Comparison of ENCODE assay signal across 21 mouse cellular contexts in genomic region chr12:40813474-40813873, GRCm38 (mm10).
A peak's percentile ranks its signal among the peaks of the same experiment; 100 is the strongest.
DNase-seq lines count a peak whose midpoint lies in the region; ATAC-seq and TF ChIP-seq lines count a peak whose summit lies in the region.
"Had no signal": no experiment of that assay in that cellular context is flagged by ENCODE, and none has a peak within 500 bp of the region (broad histone marks: within the 10 kb centered on the region; RNA-seq: fewer than 3 reads in every experiment).

No protein-coding gene starts in this region.

- WGBS in heart, adult 2 months, result 37% methylated on average over 2 of the region's 2 CpGs
- 17% methylated on average over 2 of the region's 2 CpGs for WGBS in lung, embryonic 16.5 days
- WGBS in lung, adult 2 months, result 25% methylated on average over 2 of the region's 2 CpGs

- no peak for TF ChIP-seq CTCF in heart, adult 2 months (IDR thresholded peaks at IDR 0.05)
- TF ChIP-seq CTCF in lung, adult 2 months (IDR thresholded peaks at IDR 0.05; ENCODE audit: insufficient read depth, low read length), result no peak

- TF ChIP-seq POLR2A in heart, adult 2 months (IDR thresholded peaks at IDR 0.05; ENCODE audit: insufficient read depth, low read depth, low read length), result no peak
- TF ChIP-seq POLR2A in lung, adult 2 months (IDR thresholded peaks at IDR 0.05; ENCODE audit: borderline replicate concordance, extremely low read depth, low read depth, low read length), result no peak

- no peak for TF ChIP-seq EP300 in heart, adult 2 months (IDR thresholded peaks at IDR 0.05; ENCODE audit: insufficient read depth, low read depth, low read length)

- no peaks in the 10 kb centered on the region for H3K4me1 ChIP-seq in heart, adult 2 months (ENCODE audit: control insufficient read depth, insufficient read depth, low read length)
- H3K4me1 ChIP-seq in lung, embryonic 16.5 days (replicated peaks; ENCODE audit: control insufficient read depth, insufficient read depth, low read length), result peaks cover 3% of the 10 kb centered on the region; the same call in 1 of the 2 replicates
- H3K4me1 ChIP-seq in lung, adult 2 months (ENCODE audit: control insufficient read depth, insufficient read depth, low read length), result peaks cover 10% of the 10 kb centered on the region
- H3K4me1 ChIP-seq: embryonic facial prominence, embryonic 10.5 days; forebrain, embryonic 13.5 days; heart, embryonic 13.5 days had no signal

- no peaks in the 10 kb centered on the region for H3K27me3 ChIP-seq in heart, adult 2 months (ENCODE audit: control insufficient read depth, insufficient read depth, low read length)
- no peaks in the 10 kb centered on the region for H3K27me3 ChIP-seq in lung, embryonic 16.5 days (ENCODE audit: control insufficient read depth, insufficient read depth, low read depth, low read length)
- H3K27me3 ChIP-seq: forebrain, embryonic 13.5 days; heart, embryonic 13.5 days had no signal

- no peak overlapping the region for H3K4me3 ChIP-seq in heart, adult 2 months
- H3K4me3 ChIP-seq in lung, embryonic 16.5 days (ENCODE audit: low read length), result no peak overlapping the region
- no peak overlapping the region for H3K4me3 ChIP-seq in lung, adult 2 months (replicated peaks; ENCODE audit: extremely low read depth, low read depth, low read length)
- H3K4me3 ChIP-seq: embryonic facial prominence, embryonic 10.5 days; forebrain, embryonic 13.5 days; heart, embryonic 13.5 days had no signal

- no peak overlapping the region for H3K27ac ChIP-seq in heart, adult 2 months
- no peak overlapping the region; the same call in 1 of the 2 replicates for H3K27ac ChIP-seq in lung, embryonic 16.5 days (ENCODE audit: low read length)
- H3K27ac ChIP-seq: embryonic facial prominence, embryonic 10.5 days; forebrain, embryonic 13.5 days; heart, embryonic 13.5 days had no signal

- peak; percentile 25 for DNase-seq in heart, adult 11 months
- DNase-seq in heart, adult 2 months, result no peak
- DNase-seq in lung, adult 2 months, result no peak
- peak; percentile 57 for DNase-seq in Muller cell, postnatal 12 days (ENCODE audit: inconsistent ontology term)
- peak; percentile 72 for DNase-seq in retina, postnatal 1 day
- no peak for DNase-seq in adipocyte (ENCODE audit: low spot score)
- DNase-seq: adrenal gland, adult 2 months; adrenal gland, postnatal 25 days; B cell, adult 2 months; cerebellum, adult 2 months; cerebellum, postnatal 10 days; forebrain, postnatal 0 days; gastrocnemius, postnatal 14 days; heart, postnatal 36 days had no signal

- H3K4me2 ChIP-seq in lung, embryonic 16.5 days (ENCODE audit: low read depth, low read length), result no peak overlapping the region
- H3K4me2 ChIP-seq: forebrain, embryonic 13.5 days; heart, embryonic 13.5 days had no signal

- no peaks in the 10 kb centered on the region for H3K9me3 ChIP-seq in lung, embryonic 16.5 days (ENCODE audit: control insufficient read depth, low read length)
- H3K9me3 ChIP-seq: embryonic facial prominence, embryonic 10.5 days; forebrain, embryonic 13.5 days; G1E; heart, embryonic 13.5 days had no signal

- intact Hi-C loops in heart, adult 2 months (cut with DNase I), result no loop called here

- ATAC-seq in lung, embryonic 16.5 days (ENCODE audit: low read depth), result peak; percentile 75
- ATAC-seq: activated CD4-positive, CD25-positive, alpha-beta regulatory T cell, adult 4 months; CD4-positive, CD25-positive, alpha-beta regulatory T cell, adult 4 months; forebrain, embryonic 13.5 days; forebrain, postnatal 0 days had no signal

- H3K9ac ChIP-seq in heart, adult 2 months (ENCODE audit: low read depth, low read length), result no peak overlapping the region
- no peak overlapping the region for H3K9ac ChIP-seq in lung, embryonic 16.5 days (ENCODE audit: low read length)
- H3K9ac ChIP-seq: forebrain, embryonic 13.5 days; forebrain, postnatal 0 days; heart, embryonic 13.5 days had no signal

- H3K79me2 ChIP-seq in heart, adult 2 months (replicated peaks; ENCODE audit: control insufficient read depth, insufficient read depth, low read length), result no peaks in the 10 kb centered on the region

- no peaks in the 10 kb centered on the region for H3K36me3 ChIP-seq in heart, adult 2 months (ENCODE audit: control insufficient read depth, insufficient read depth, low read length)
- H3K36me3 ChIP-seq in lung, embryonic 16.5 days (ENCODE audit: control insufficient read depth, insufficient read depth, low read length), result no peaks in the 10 kb centered on the region; the same call in 1 of the 2 replicates
- H3K36me3 ChIP-seq: G1E had no signal

Comparison
In these comparisons a context has a peak if more than half of its experiments do, and no peak if none do; other contexts are left out.
1. DNase-seq: peak in heart, adult 11 months (single experiment), Muller cell, postnatal 12 days (single experiment) and retina, postnatal 1 day (single experiment); none in heart, adult 2 months (0 of 2), lung, adult 2 months (single experiment) and adipocyte (single experiment).